Mouse (Mus musculus) cerebellum, adult 8-10 months (tissue): ENCODE data around the gene Tk1.

Experiments
- DNase-seq: peaks from one replicate; pipeline ENCODE4 v3.0.0; 2022

Tk1 gene

DNA sequence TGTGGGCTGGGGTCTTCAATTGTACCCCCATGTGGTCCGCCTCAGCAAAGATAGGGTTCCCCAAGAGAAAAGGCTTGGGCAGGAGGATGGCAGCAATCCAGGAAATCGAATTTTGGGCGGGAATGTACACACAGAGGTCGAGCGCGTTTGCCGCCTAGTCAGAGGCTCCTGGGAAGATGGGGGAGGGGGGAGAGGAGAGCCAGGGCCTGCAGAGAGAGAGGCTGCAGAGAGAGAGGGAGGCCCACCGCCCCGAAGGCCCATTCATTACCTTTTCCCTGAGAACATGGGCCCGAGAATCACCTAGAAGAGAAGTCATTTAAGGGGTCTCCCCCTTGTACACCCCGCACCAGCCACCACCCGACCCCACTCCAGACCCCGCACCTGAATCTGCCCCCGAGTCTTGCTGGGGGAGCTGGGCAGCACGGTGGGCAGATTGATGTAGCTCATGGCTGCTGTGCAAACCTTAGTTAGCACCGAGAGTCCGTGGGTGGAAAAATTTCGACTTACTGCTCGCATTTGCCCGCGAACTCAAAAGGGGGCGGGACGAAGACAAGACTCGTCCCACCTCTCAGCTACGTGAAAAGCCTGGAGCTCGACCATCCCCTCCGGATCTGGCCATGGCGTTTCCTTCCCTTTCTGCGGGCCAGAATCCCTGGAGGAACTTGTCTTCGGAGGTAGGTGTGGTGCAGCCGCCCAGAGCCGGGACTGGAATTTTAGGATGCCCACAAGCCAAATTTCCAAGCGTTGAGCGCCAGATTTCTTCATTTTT lies at the start of gene Tk1, which contains the start of gene Afmid:
Tk1 (minus strand) TSS at position 760 of the 769 bp plus-strand sequence.
Afmid (plus strand) TSS at position 592 of the 769 bp plus-strand sequence.
- no peak for DNase-seq

GRCm38 (mm10) chr11:117875681-117876080 lies 49.8 kb upstream of the Tk1 start:
- no peak for DNase-seq

GRCm38 (mm10) chr11:117874419-117874818 lies 48.5 kb upstream of the Tk1 start:
- DNase-seq: no peak

GRCm38 (mm10) chr11:117872861-117873608 lies 47.1 kb upstream of the Tk1 start, which contains the start of gene Tha1:
TSS of gene Tha1 (minus strand) at chr11:117873481.
- DNase-seq: peak; percentile 84

- DNase-seq: no peak
Measured at GRCm38 (mm10) chr11:117871911-117872584, 46.2 kb upstream of the Tk1 start.

DNA sequence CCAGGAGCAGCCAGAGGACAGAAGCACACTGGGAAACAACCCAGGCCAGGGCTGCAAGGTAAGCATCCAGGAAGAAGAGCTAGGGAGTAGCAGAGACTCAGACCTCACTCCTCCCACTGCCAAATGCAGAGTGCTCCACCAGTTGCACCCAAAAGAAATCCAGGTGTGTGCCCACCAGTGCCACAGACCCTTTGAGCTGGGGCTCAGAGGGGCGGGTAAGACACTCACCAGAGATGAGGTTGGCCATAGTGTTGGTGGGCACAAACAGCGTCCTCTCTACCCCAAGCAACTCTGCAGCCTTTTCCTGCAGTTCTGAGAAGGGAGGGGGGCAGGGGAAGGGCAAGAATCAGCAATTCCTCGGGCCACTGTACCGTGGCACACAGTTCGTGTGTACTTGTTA lies 45.5 kb upstream of the Tk1 start:
- no peak for DNase-seq

- peak; percentile 88 for DNase-seq
Measured at GRCm38 (mm10) chr11:117870688-117871365, 44.9 kb upstream of the Tk1 start.

DNA sequence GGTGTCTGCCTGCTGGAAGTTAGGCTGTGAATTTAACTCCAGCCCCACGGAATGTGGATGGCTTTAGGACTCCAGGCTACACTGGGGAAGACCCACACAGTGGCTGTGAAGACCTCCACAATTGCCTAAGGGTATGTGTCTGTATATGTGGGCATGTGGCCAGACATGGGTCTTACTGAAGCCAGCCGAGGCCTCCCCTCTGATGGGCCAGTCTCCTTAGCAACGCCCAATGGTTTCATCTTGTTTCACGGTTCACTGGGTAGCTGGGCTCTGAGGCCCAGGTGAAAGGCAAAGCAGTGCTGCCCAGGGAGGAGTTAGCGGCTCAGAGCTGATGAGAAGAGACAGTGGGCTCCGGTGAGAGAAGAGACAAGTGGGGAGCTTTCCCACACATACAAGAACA lies 40.1 kb upstream of the Tk1 start:
- DNase-seq: no peak

GRCm38 (mm10) chr11:117864805-117865204 lies 38.9 kb upstream of the Tk1 start:
- DNase-seq: no peak

DNA sequence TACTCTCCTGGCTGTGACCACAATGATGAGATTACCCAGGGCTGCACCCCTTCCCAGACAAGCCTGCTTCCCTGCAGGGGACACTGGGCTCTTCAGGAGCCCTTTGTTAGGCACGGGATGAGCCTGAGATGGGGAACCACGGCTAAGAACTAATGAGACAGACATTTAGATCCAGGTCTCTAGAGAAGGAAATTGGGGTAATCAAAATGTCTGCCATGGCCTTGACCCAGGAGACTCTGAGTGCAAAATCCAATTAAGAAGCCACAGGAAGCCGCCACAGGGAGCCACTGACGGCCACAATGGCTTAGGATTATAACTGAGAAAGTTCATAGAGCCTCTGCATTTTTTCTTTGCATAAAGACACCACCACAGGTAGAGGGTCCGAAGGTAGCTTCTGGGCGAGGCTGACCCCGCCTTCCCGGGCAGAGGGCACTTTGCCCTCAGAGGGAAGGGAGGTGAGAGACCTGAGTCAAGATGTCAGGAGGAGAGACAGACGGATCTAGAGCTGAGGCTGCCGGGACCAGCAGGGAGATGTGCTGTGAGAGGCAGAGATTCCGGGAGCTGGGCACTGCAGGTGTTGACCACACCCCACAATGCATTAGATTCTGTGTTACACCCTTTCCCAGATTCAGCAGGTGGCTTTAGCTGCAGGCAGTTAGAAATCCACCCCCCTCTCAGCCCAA lies 37.4 kb upstream of the Tk1 start:
- no peak for DNase-seq

GRCm38 (mm10) chr11:117860601-117861000 lies 34.7 kb upstream of the Tk1 start, which contains the start of gene Tmem235:
TSS of gene Tmem235 (plus strand) at chr11:117860752.
- no peak for DNase-seq

GRCm38 (mm10) chr11:117858392-117858791 lies 32.5 kb upstream of the Tk1 start:
- no peak for DNase-seq

GRCm38 (mm10) chr11:117857462-117857861 lies 31.6 kb upstream of the Tk1 start:
- no peak for DNase-seq

GRCm38 (mm10) chr11:117855975-117856374 lies 30.1 kb upstream of the Tk1 start:
- no peak for DNase-seq

DNA sequence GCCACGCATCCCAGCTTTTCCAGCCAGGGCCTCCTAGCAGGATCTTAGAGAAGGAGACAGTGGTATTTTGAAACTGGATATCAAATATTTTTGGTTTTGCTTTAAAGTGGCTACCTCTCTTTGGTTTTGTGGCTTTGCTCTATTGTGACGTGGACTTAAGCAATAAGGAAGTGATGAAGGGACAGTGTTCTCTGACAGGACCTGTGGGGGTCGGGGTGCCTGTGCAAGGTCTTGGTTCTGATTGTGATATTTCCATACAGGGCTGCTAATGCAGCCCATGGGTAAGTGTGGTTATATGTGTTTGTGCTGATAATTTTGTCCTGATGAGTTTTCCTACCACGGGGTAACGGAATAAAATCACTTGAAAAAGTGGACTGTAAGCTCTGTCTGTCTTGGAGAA lies 29.5 kb upstream of the Tk1 start:
- no peak for DNase-seq

- DNase-seq: no peak
Measured at GRCm38 (mm10) chr11:117854241-117854640, 28.3 kb upstream of the Tk1 start.

DNA sequence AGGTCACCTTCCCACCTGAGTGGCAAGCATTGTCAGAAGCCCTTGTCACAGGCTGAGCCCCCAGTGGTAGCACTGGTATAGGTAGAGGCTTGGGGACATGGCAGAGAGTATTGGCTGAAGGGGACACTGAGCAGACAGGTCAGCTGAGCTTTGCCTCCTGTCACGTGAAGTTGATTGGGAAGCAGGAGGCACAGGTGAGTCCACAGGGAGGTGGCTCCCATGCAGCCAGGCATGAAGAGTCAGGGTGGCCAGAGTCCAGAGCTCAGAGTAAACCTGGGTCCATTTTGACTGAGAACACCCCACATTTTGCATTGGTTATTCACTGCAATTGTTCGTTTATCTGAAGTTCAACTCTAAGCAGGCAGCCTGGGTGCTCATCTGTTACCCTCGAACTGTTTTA lies 27.0 kb upstream of the Tk1 start:
- no peak for DNase-seq

DNA sequence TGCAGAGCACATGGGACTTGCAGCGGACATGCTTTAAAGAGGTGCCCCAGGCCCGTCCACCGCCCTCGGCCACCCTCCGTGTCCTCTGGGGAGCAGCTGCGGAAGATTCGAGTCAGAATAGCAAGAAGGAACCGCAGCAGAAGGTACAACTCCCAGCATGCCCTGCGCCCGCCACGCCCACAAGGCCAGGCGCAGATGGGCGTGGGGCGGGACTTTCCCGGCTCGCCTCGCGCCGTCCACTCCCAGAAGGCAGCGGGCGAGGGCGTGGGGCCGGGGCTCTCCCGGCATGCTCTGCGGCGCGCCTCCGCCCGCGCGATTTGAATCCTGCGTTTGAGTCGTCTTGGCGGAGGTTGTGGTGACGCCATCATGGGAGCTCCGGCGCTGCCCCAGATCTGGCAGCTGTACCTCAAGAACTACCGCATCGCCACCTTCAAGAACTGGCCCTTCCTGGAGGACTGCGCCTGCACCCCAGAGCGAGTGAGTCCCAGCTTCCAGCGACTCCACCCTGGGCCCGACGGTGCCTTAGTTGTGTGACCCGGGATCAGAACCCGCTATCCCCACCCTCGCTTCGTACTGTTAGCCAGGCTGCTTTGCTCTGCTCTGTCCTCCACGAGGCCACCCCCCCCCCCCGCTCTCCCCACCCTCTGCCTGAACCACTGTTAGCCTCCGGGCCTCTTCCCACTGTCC lies 23.2 kb upstream of the Tk1 start, which contains the start of gene Birc5:
Birc5 (plus strand) TSS at position 267 of the 687 bp plus-strand sequence.
- DNase-seq: peak; percentile 95

DNA sequence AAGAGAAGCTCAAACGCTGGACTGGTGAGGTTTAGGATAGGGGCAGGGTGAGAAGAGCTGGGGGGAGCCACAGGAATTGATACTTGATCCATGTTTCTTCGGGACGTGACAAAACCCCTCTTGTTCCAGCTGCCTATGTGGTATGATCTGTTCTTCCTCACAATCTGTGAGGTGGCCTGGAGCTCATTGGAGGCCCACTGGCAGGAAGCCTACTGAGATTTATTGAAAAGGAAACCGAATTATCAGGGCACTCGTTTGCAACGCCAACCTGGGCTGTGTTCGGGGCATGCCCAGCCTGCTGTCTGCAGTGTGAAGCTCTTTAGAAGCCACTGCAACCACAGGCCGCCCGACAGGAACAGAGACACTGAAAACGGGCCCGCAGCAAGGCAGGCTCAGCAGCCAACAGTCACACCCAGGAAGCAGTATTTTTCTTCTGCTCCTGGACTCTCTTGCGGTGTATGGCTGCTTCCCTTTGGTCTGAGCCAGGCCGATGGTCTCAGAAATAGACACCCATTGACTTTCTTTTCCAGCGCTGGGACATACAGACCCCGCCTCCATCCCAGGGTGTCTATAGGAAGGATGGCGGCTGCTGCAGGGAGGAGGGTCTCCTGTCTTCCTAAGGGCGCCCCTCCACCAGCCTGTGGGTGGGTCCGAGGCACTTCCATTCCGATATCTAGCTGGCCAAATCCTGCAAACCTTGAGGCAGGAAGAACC lies 22.5 kb upstream of the Tk1 start:
- DNase-seq: peak; percentile 24

- DNase-seq: no peak
Measured at GRCm38 (mm10) chr11:117847593-117848215, 21.8 kb upstream of the Tk1 start.
